Comparison of ENCODE assay signal across 8 mouse cellular contexts in genomic region chr5:36484171-36484990, GRCm38 (mm10). TPM values are rescaled to one million over a fixed set of nuclear protein-coding genes. Genes with fewer than 3 reads are reported as not detected.
DNase-seq lines count a peak whose midpoint lies in the region; ATAC-seq and TF ChIP-seq lines count a peak whose summit lies in the region.

Tada2b (minus strand) TSS chr5:36484285.
Ccdc96 (plus strand) TSS chr5:36484588.

- peak within 1 kb of the TSS; percentile 75 for H3K4me2 ChIP-seq in forebrain, embryonic 16.5 days (ENCODE audit: low read length)
- H3K4me2 ChIP-seq in lung, embryonic 14.5 days = peak within 1 kb of the TSS; percentile 93

- intact Hi-C loops in heart, postnatal 36 days (cut with DNase I) = no loop called here

- TF ChIP-seq CTCF in G1E (IDR thresholded peaks at IDR 0.05; ENCODE audit: low read depth, low read length) = no peak
- peak; percentile 73 for TF ChIP-seq CTCF in layer of hippocampus, adult 2 months (conservative IDR thresholded peaks at IDR 0.05)
- TF ChIP-seq CTCF in lung, embryonic 14.5 days (IDR thresholded peaks at IDR 0.05; ENCODE audit: low read depth) = peak; percentile 41
- TF ChIP-seq CTCF in olfactory bulb, adult 2 months (IDR thresholded peaks at IDR 0.05; ENCODE audit: insufficient read depth, low read depth, low read length) = peak; percentile 46; the same call in 1 of the 2 replicates
- peak; percentile 74; the same call in 1 of the 2 replicates for TF ChIP-seq CTCF in thymus, adult 2 months (IDR thresholded peaks at IDR 0.05; ENCODE audit: borderline replicate concordance, control insufficient read depth, extremely low read depth, insufficient read depth, low read length, poor library complexity)

- ATAC-seq in G1E (ENCODE audit: extremely low read depth, insufficient number of reproducible peaks, low FRiP score, poor library complexity, severe bottlenecking) = peak; percentile 97
- peak; percentile 99 for ATAC-seq in forebrain, embryonic 16.5 days
- ATAC-seq in lung, embryonic 14.5 days (ENCODE audit: insufficient read depth) = peak; percentile 97

- H3K27me3 ChIP-seq in G1E (ENCODE audit: insufficient read depth, low read length) = peaks cover 13% of the 10 kb centered on the region
- no peaks in the 10 kb centered on the region for H3K27me3 ChIP-seq in forebrain, embryonic 16.5 days (replicated peaks; ENCODE audit: control insufficient read depth, insufficient read depth, low read length)
- H3K27me3 ChIP-seq in lung, embryonic 14.5 days (ENCODE audit: insufficient read depth, low read length) = peaks cover 18% of the 10 kb centered on the region
- H3K27me3 ChIP-seq in thymus, adult 2 months (ENCODE audit: control insufficient read depth, insufficient read depth, low read length) = peaks cover 5% of the 10 kb centered on the region; the same call in 1 of the 2 replicates

- no peaks in the 10 kb centered on the region for H3K9me3 ChIP-seq in G1E (replicated peaks)
- H3K9me3 ChIP-seq in forebrain, embryonic 16.5 days (ENCODE audit: control insufficient read depth, low read length) = no peaks in the 10 kb centered on the region
- H3K9me3 ChIP-seq in lung, embryonic 14.5 days (ENCODE audit: low read depth, low read length) = no peaks in the 10 kb centered on the region

- peak within 1 kb of the TSS; percentile 72 for H3K27ac ChIP-seq in forebrain, embryonic 16.5 days (ENCODE audit: low read length)
- peak within 1 kb of the TSS; percentile 95 for H3K27ac ChIP-seq in layer of hippocampus, adult 2 months
- H3K27ac ChIP-seq in lung, embryonic 14.5 days (ENCODE audit: low read depth) = no peak within 1 kb of the TSS
- peak within 1 kb of the TSS; percentile 27 for H3K27ac ChIP-seq in olfactory bulb, adult 2 months (ENCODE audit: insufficient read depth, low read depth, low read length)
- no peak within 1 kb of the TSS for H3K27ac ChIP-seq in thymus, adult 2 months (ENCODE audit: control insufficient read depth, insufficient read depth, low read length)

- TF ChIP-seq POLR2A in olfactory bulb, adult 2 months (IDR thresholded peaks at IDR 0.05; ENCODE audit: insufficient read depth, low read depth, low read length) = peak; percentile 50
- TF ChIP-seq POLR2A in thymus, adult 2 months (IDR thresholded peaks at IDR 0.05; ENCODE audit: control insufficient read depth, extremely low read depth, insufficient read depth, low read length, poor library complexity) = peak; percentile 60; the same call in 1 of the 2 replicates

- H3K9ac ChIP-seq in forebrain, embryonic 16.5 days (replicated peaks; ENCODE audit: low read depth, low read length) = peak within 1 kb of the TSS; percentile 94
- peak within 1 kb of the TSS; percentile 87 for H3K9ac ChIP-seq in lung, embryonic 14.5 days

- H3K4me3 ChIP-seq in G1E (ENCODE audit: low read depth, low read length) = peak within 1 kb of the TSS; percentile 96
- peak within 1 kb of the TSS; percentile 98 for H3K4me3 ChIP-seq in forebrain, embryonic 16.5 days (replicated peaks; ENCODE audit: low read length)
- peak within 1 kb of the TSS; percentile 95 for H3K4me3 ChIP-seq in layer of hippocampus, adult 2 months
- H3K4me3 ChIP-seq in lung, embryonic 14.5 days (ENCODE audit: low read depth, low read length) = peak within 1 kb of the TSS; percentile 89
- peak within 1 kb of the TSS; percentile 94 for H3K4me3 ChIP-seq in olfactory bulb, adult 2 months (ENCODE audit: insufficient read depth, low read depth, low read length)
- peak within 1 kb of the TSS; percentile 80 for H3K4me3 ChIP-seq in thymus, adult 2 months (ENCODE audit: control insufficient read depth, insufficient read depth, low read length)

- peaks cover 56% of the 10 kb centered on the region for H3K4me1 ChIP-seq in G1E (ENCODE audit: insufficient read depth, low read depth, low read length)
- peaks cover 32% of the 10 kb centered on the region for H3K4me1 ChIP-seq in forebrain, embryonic 16.5 days (replicated peaks; ENCODE audit: control insufficient read depth, insufficient read depth, low read length)
- peaks cover 7% of the 10 kb centered on the region for H3K4me1 ChIP-seq in lung, embryonic 14.5 days (ENCODE audit: insufficient read depth)
- H3K4me1 ChIP-seq in olfactory bulb, adult 2 months (ENCODE audit: control insufficient read depth, insufficient read depth, low read length) = peaks cover 28% of the 10 kb centered on the region
- H3K4me1 ChIP-seq in thymus, adult 2 months (replicated peaks; ENCODE audit: control insufficient read depth, insufficient read depth, low read length) = peaks cover 29% of the 10 kb centered on the region

- peak; percentile 99 for DNase-seq in G1E (ENCODE audit: low spot score)
- peak; percentile 98 to 99 for DNase-seq in cerebellum, adult 18-20 months
- DNase-seq in heart, postnatal 36 days = peak; percentile 95 to 96
- DNase-seq in layer of hippocampus, adult 2 months (ENCODE audit: low spot score in 2 of 2) = peak; percentile 96 to 99
- peak; percentile 99 for DNase-seq in lung, embryonic 14.5 days
- peak; percentile 96 for DNase-seq in thymus, adult 2 months

- WGBS in forebrain, embryonic 16.5 days = under 1% methylated on average over 94 of the region's 97 CpGs
- WGBS in lung, embryonic 14.5 days = under 1% methylated on average over 68 of the region's 97 CpGs
- 14% methylated on average over 97 of the region's 97 CpGs for WGBS in olfactory bulb, adult 2 months
- 7% methylated on average over 97 of the region's 97 CpGs for WGBS in thymus, adult 2 months

- peaks cover 34% of the 10 kb centered on the region for H3K36me3 ChIP-seq in G1E (replicated peaks)
- no peaks in the 10 kb centered on the region for H3K36me3 ChIP-seq in forebrain, embryonic 16.5 days (ENCODE audit: control insufficient read depth, insufficient read depth)
- no peaks in the 10 kb centered on the region for H3K36me3 ChIP-seq in lung, embryonic 14.5 days (ENCODE audit: insufficient read depth)
- H3K36me3 ChIP-seq in thymus, adult 2 months (ENCODE audit: control insufficient read depth, insufficient read depth, low read length) = no peaks in the 10 kb centered on the region

RNA-seq across cellular contexts. Expression of gene Tada2b, which starts in this region (rescaled TPM):
- 16.8 and 22.5 TPM in 2 replicates for total RNA-seq in G1E (2014; fragmentation: Nextera tagmentation)
- total RNA-seq in G1E (2017) = 9.8 and 15.5 TPM in 2 replicates
- 12.6 and 17.4 TPM in 2 replicates for polyA plus RNA-seq in G1E (2012)
- polyA plus RNA-seq in forebrain, embryonic 16.5 days (2015; fragmentation: Nextera tagmentation; extraction: Ambion mirVana) = 3.0 TPM in 2 replicates
- total RNA-seq in heart, postnatal 36 days (2021) = 10 to 100 TPM; 13.3 to 15.0 TPM
- total RNA-seq in layer of hippocampus, adult 2 months (2021) = 10 to 100 TPM; 36.9 to 37.2 TPM
- polyA plus RNA-seq in lung, embryonic 14.5 days (2014; fragmentation: Nextera tagmentation; extraction: Ambion mirVana) = 2.7 and 3.5 TPM in 2 replicates
- polyA plus RNA-seq in olfactory bulb, adult 2 months (2012; ENCODE audit: insufficient read depth, insufficient read length, low replicate concordance, missing spikeins) = not detected in 2 replicates
- polyA plus RNA-seq in thymus, adult 2 months (2012; rRNA removed) = 15.8 and 16.7 TPM in 2 replicates

RNA-seq across cellular contexts. Expression of gene Ccdc96, which starts in this region (rescaled TPM):
- total RNA-seq in G1E (2014; fragmentation: Nextera tagmentation) (not detected in 2 replicates), G1E (2017) (0.29 and 0.60 TPM in 2 replicates)
- 0.21 and 0.25 TPM in 2 replicates for polyA plus RNA-seq in G1E (2012)
- 3.0 and 3.4 TPM in 2 replicates for polyA plus RNA-seq in forebrain, embryonic 16.5 days (2015; fragmentation: Nextera tagmentation; extraction: Ambion mirVana)
- total RNA-seq in heart, postnatal 36 days (2021) = under 1 TPM; 0.19 to 0.33 TPM
- 1 to 10 TPM in 1 of 2 experiments, under 1 TPM in 1; 0.91 to 1.3 TPM for total RNA-seq in layer of hippocampus, adult 2 months (2021)
- polyA plus RNA-seq in lung, embryonic 14.5 days (2014; fragmentation: Nextera tagmentation; extraction: Ambion mirVana) = 0.28 and 0.54 TPM in 2 replicates
- polyA plus RNA-seq in olfactory bulb, adult 2 months (2012; ENCODE audit: insufficient read depth, insufficient read length, low replicate concordance, missing spikeins) = not detected in 2 replicates
- polyA plus RNA-seq in thymus, adult 2 months (2012; rRNA removed) = 0.07 and 0.08 TPM in 2 replicates

Comparison
In these comparisons a context has a peak if more than half of its experiments do, and no peak if none do; other contexts are left out.
1. H3K27ac ChIP-seq: peak in forebrain, embryonic 16.5 days (single experiment), layer of hippocampus, adult 2 months (single experiment) and olfactory bulb, adult 2 months (single experiment); none in lung, embryonic 14.5 days (single experiment) and thymus, adult 2 months (single experiment).
2. Peak in every context shown above with its lines, with median percentiles within 50 percentile points of each other: ATAC-seq, DNase-seq and H3K4me3 ChIP-seq.